Mouse (Mus musculus): Measurements from ENCODE around the gene Wdfy4. TPM values are rescaled to one million over a fixed set of nuclear protein-coding genes. Genes with fewer than 3 reads are reported as not detected.
A peak's percentile ranks its signal among the peaks of the same experiment; 100 is the strongest.

Gene Wdfy4
- total and polyA plus RNA-seq, 2 experiments from 2014 or later: 0.11 to 0.89 TPM

DNA sequence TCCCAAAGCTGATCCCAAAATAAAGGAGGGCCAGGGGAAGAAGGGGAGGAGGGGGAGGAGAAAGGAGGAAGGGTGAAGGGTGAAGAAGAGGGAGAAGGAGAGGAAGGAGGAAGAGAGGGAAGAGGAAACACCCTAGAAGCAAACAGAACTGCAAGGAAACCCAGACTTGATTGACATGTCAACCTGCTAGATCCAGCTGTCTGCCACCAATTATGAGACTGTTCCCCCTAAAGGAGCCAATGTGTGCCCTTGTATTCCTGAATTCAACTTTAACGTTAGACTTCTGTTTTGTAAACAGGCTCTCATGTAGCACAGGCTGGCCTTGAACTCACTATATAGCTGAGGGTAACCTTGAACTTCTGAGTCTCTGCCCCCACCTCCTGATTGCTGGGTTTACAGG, 29.9 kb upstream of the Wdfy4 start:
- DNase-seq (ENCODE audit: low spot score): no peak
- no peaks in the 10 kb centered on the region for H3K4me1 ChIP-seq (ENCODE audit: insufficient read depth, low read length)
- 69% methylated on average over 1 of the region's 1 CpGs for WGBS
- H3K9me3 ChIP-seq (ENCODE audit: low read length): no peaks in the 10 kb centered on the region
- TF ChIP-seq CTCF (IDR thresholded peaks at IDR 0.05; ENCODE audit: low read depth): no peak
- H3K36me3 ChIP-seq (ENCODE audit: insufficient read depth, low read length): no peaks in the 10 kb centered on the region
- H3K27ac ChIP-seq: no peak overlapping the region
- no peak overlapping the region for H3K4me3 ChIP-seq (ENCODE audit: low read length)
- ATAC-seq: no peak
- H3K4me2 ChIP-seq (ENCODE audit: low read depth, low read length): no peak overlapping the region
- H3K9ac ChIP-seq (replicated peaks; ENCODE audit: low read length): no peak overlapping the region
- no peaks in the 10 kb centered on the region for H3K27me3 ChIP-seq (ENCODE audit: insufficient read depth, low read length)

DNA sequence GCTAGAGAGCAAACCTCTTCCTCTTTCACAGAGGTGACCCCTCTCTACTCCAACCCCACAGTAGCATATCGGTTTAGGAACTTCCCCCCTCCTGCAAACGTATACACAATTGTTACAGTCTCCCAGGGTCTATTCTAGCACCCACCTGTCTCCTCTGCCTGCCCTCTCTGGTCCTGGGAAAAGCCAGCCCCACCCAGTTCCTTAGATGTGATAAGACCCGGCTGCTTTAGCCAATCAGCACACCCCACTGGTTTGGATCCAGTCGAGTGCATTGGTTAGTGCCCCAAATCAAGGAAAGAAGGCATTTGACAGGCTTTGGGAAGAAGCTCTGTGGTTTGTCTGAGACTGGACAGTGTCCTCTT, 29.4 kb upstream of the Wdfy4 start:
- no peak for DNase-seq (ENCODE audit: low spot score)
- no peak for TF ChIP-seq CTCF (IDR thresholded peaks at IDR 0.05; ENCODE audit: low read depth)
- H3K4me3 ChIP-seq (ENCODE audit: low read length): no peak overlapping the region
- ATAC-seq: no peak
- H3K27me3 ChIP-seq (ENCODE audit: insufficient read depth, low read length): no peaks in the 10 kb centered on the region
- no peak overlapping the region for H3K27ac ChIP-seq
- no peaks in the 10 kb centered on the region for H3K36me3 ChIP-seq (ENCODE audit: insufficient read depth, low read length)
- no peaks in the 10 kb centered on the region for H3K4me1 ChIP-seq (ENCODE audit: insufficient read depth, low read length)
- H3K4me2 ChIP-seq (ENCODE audit: low read depth, low read length): no peak overlapping the region
- H3K9me3 ChIP-seq (ENCODE audit: low read length): no peaks in the 10 kb centered on the region
- H3K9ac ChIP-seq (replicated peaks; ENCODE audit: low read length): no peak overlapping the region
- 44% methylated on average over 4 of the region's 4 CpGs for WGBS

DNA sequence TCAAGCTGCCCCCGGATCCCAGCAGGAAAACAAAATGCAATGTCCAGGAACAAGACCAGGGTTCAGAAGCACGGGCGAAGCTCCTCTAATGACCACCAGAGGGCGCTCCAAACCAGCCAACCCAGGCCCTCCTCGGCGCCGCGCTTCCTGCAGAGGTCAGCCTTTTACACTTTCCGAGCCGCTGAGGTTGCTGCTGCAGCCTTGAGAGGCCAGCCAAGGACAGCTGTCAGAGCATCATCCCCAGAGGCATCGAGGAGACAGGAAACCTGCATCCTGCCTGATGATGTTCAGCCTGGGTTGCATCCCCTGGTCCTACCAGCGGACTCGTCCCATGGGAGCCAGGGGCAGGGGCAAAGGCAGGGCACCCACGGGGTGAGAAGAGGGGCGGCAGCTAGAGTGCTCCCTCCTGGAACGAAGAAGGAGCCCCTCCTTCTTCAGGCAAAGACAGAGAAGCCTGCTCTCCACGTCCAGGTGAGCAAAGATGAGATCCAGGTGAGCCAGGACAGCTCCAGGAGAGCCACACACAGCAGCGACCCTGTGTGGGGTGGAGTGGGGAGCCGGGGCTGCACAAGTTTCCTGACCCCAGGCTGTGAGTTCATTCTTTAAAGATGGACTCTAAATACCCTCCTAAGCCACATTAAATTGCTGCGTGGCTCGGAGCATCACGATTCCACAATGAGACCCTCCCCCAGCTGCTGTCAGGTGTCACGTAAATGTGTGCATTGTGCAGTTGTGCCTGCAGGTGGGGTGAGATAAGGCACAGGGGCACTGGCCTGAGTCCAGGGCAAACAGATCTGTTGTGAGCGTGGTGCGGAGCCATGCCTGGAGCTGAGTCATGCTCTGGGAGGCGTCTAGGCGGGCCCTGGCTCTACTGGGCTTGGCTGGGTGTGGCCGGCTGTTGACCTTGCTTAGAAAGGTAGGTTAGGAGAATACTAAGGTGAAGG, 28.8 kb upstream of the Wdfy4 start, which contains the start of gene Arhgap22:
Gene Arhgap22, plus strand, starts transcription at position 204 of the 944 bp plus-strand sequence.
- H3K4me3 ChIP-seq (ENCODE audit: low read length): peak within 1 kb of the TSS; percentile 10
- no peaks in the 10 kb centered on the region for H3K9me3 ChIP-seq (ENCODE audit: low read length)
- peak; percentile 94 for DNase-seq (ENCODE audit: low spot score)
- peak; percentile 86 for ATAC-seq
- no peaks in the 10 kb centered on the region for H3K27me3 ChIP-seq (ENCODE audit: insufficient read depth, low read length)
- no peak within 1 kb of the TSS for H3K27ac ChIP-seq
- no peaks in the 10 kb centered on the region for H3K4me1 ChIP-seq (ENCODE audit: insufficient read depth, low read length)
- H3K4me2 ChIP-seq (ENCODE audit: low read depth, low read length): peak within 1 kb of the TSS; percentile 41
- TF ChIP-seq CTCF (IDR thresholded peaks at IDR 0.05; ENCODE audit: low read depth): peak; percentile 100
- H3K36me3 ChIP-seq (ENCODE audit: insufficient read depth, low read length): no peaks in the 10 kb centered on the region
- 0 out of 2 replicates have a peak within 1 kb of the TSS, but pooled peaks have one; percentile 10 for H3K9ac ChIP-seq (replicated peaks; ENCODE audit: low read length)
- WGBS: 22% methylated on average over 28 of the region's 28 CpGs

DNA sequence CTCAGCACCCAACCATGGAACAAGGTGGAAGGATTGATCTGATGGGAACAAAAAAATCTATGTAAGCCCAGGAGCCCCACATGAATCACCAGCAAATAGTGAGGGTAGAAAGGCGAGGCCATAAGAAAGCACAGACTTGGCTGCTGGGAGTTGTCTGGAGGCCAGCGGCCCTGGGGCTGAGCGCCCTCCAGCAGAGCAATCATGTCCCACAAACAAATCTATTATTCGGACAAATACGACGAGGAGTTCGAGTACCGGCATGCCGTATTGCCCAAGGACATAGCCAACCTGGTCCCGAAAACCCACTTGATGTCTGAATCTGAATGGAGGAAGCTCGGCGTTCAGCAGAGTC, 27.6 kb upstream of the Wdfy4 start:
- Histone ChIP-seq H3K9ac (replicated peaks; ENCODE audit: low read length) (no peak overlapping the region), H3K36me3 (ENCODE audit: insufficient read depth, low read length) (no peaks in the 10 kb centered on the region), H3K4me2 (ENCODE audit: low read depth, low read length) (no peak overlapping the region), H3K27ac (no peak overlapping the region), H3K4me1 (ENCODE audit: insufficient read depth, low read length) (no peaks in the 10 kb centered on the region), H3K27me3 (ENCODE audit: insufficient read depth, low read length) (no peaks in the 10 kb centered on the region), H3K9me3 (ENCODE audit: low read length) (no peaks in the 10 kb centered on the region), H3K4me3 (ENCODE audit: low read length) (no peak overlapping the region)
- ATAC-seq (no peak), DNase-seq (ENCODE audit: low spot score) (no peak)
- WGBS: 89% methylated on average over 12 of the region's 12 CpGs
- TF ChIP-seq CTCF (IDR thresholded peaks at IDR 0.05; ENCODE audit: low read depth): no peak

DNA sequence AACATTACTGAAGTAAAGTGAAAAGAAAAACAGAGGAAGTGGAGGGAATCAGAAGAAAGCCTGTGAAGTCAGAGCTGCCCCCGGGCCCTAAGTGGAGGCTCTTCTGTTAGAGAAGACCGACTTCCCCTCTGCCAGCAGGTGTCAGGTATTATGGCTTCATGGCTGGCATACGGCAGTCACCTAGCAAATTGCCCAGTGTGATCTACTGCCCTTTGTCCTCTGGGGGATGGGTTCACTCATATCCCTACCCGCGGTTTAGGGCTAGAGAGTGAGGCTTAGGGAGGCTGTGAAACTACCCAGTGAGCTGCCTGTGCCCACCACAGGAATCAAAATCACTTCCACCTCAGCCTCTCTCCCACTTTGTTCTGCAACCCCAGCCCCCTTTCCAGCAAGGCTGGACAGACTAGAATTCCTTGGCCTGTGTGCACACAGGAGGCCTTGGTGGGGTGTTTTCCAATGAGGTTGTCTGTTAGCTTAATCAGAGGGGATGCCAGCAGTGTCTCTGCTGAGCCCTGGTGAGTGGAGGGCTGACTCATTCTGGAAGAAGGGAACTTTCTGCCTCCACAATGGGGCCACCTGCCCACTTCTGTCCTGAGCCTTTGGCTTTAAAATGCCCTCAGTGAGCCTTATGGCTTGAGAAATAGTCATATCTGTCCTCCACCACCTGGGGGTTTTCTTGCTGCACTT, 27.1 kb upstream of the Wdfy4 start:
- Histone ChIP-seq H3K9ac (replicated peaks; ENCODE audit: low read length) (no peak overlapping the region), H3K36me3 (ENCODE audit: insufficient read depth, low read length) (no peaks in the 10 kb centered on the region), H3K4me1 (ENCODE audit: insufficient read depth, low read length) (no peaks in the 10 kb centered on the region), H3K27me3 (ENCODE audit: insufficient read depth, low read length) (no peaks in the 10 kb centered on the region), H3K9me3 (ENCODE audit: low read length) (no peaks in the 10 kb centered on the region), H3K27ac (no peak overlapping the region), H3K4me3 (ENCODE audit: low read length) (no peak overlapping the region), H3K4me2 (ENCODE audit: low read depth, low read length) (no peak overlapping the region)
- TF ChIP-seq CTCF (IDR thresholded peaks at IDR 0.05; ENCODE audit: low read depth): no peak; the same call in 1 of the 2 replicates
- WGBS: 68% methylated on average over 5 of the region's 5 CpGs
- ATAC-seq (no peak), DNase-seq (ENCODE audit: low spot score) (no peak)

DNA sequence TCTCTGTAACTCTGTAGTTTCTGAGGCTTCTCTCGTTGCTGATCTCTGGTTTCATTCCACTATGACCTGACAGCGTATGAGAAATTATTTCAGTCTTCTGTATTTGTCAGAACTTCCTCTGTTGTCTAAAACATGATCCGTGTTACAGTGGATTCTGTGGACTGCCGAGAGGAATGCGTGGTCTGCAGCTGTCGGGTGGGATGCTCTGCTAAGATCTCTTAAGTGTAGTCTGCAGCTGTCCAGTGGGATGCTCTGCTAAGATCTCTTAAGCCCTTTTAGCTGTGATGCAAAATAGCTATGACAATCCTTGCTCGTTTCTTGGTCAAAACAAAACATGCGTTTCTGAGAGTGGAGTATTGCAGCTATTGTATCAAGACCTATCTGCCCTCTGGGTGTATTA, 25.5 kb upstream of the Wdfy4 start:
- Histone ChIP-seq H3K9me3 (ENCODE audit: low read length) (no peaks in the 10 kb centered on the region), H3K27me3 (ENCODE audit: insufficient read depth, low read length) (no peaks in the 10 kb centered on the region)

More for the DNA sequence above, 25.5 kb upstream of the Wdfy4 start:
- Histone ChIP-seq H3K4me1 (ENCODE audit: insufficient read depth, low read length) (no peaks in the 10 kb centered on the region), H3K9ac (replicated peaks; ENCODE audit: low read length) (no peak overlapping the region), H3K36me3 (ENCODE audit: insufficient read depth, low read length) (no peaks in the 10 kb centered on the region), H3K27ac (no peak overlapping the region), H3K4me3 (ENCODE audit: low read length) (no peak overlapping the region), H3K4me2 (ENCODE audit: low read depth, low read length) (no peak overlapping the region)
- ATAC-seq (no peak), DNase-seq (ENCODE audit: low spot score) (no peak)
- 80% methylated on average over 8 of the region's 8 CpGs for WGBS
- no peak for TF ChIP-seq CTCF (IDR thresholded peaks at IDR 0.05; ENCODE audit: low read depth)
